Mouse (Mus musculus) CH12.LX (cell line): Measurements from ENCODE around the gene Islr. TPM values are rescaled to one million over a fixed set of nuclear protein-coding genes. Genes with fewer than 3 reads are reported as not detected.

Source experiments
- polyA plus RNA-seq: library from polyadenylated mRNA; unstranded; fragments of >175 nt; gene quantifications from 2 replicates; pipeline ENCODE4 v1.2.1, GENCODE M21; 2012; ENCODE audit warnings: low read depth; ENCODE audit not compliant: insufficient read length
- total RNA-seq, 2 experiments: library from RNA; depleted of rRNA; stranded (reverse); fragments of 300-350 nt in 1 of 2; fragments of >200 nt in 1 of 2; gene quantifications; 2 replicates each; pipeline ENCODE4 v1.2.3; 2012 to 2014

Gene Islr
- total and polyA plus RNA-seq, 3 experiments = not detected

Other genes starting within 250 kb of the Islr start
- gene Cyp11a1, start 197.9 kb downstream of the Islr start, total RNA-seq (2012; rRNA removed) = 2.6 and 4.6 TPM in 2 replicates
- 8.3 and 9.0 TPM in 2 replicates for gene Cyp11a1, start 197.9 kb downstream of the Islr start, total RNA-seq (2014; rRNA removed)
- gene Cyp11a1, start 197.9 kb downstream of the Islr start, polyA plus RNA-seq = 12.1 and 12.8 TPM in 2 replicates
- gene Stra6, start 140.5 kb downstream of the Islr start, total RNA-seq (2012; rRNA removed) = 0.08 TPM in 1 of 2 replicates, not detected in the other
- 0.08 TPM in 1 of 2 replicates, not detected in the other for gene Stra6, start 140.5 kb downstream of the Islr start, total RNA-seq (2014; rRNA removed)
- 0.08 and 0.09 TPM in 2 replicates for gene Stra6, start 140.5 kb downstream of the Islr start, polyA plus RNA-seq
- not detected in 2 replicates for gene Ccdc33, start 85.5 kb downstream of the Islr start, total RNA-seq (2012; rRNA removed)
- 0.21 TPM in 1 of 2 replicates, not detected in the other for gene Ccdc33, start 85.5 kb downstream of the Islr start, total RNA-seq (2014; rRNA removed)
- gene Ccdc33, start 85.5 kb downstream of the Islr start, polyA plus RNA-seq = 0.27 and 1.0 TPM in 2 replicates
- not detected in 2 replicates for gene Islr2, start within 50 bp of the Islr start, total RNA-seq (2012; rRNA removed)
- gene Islr2, start within 50 bp of the Islr start, total RNA-seq (2014; rRNA removed) = not detected in 2 replicates
- 0.35 TPM in 1 of 2 replicates, not detected in the other for gene Islr2, start within 50 bp of the Islr start, polyA plus RNA-seq
- 21.2 and 26.6 TPM in 2 replicates for gene Pml, start 45.5 kb upstream of the Islr start, total RNA-seq (2012; rRNA removed)
- 6.4 and 8.3 TPM in 2 replicates for gene Pml, start 45.5 kb upstream of the Islr start, total RNA-seq (2014; rRNA removed)
- gene Pml, start 45.5 kb upstream of the Islr start, polyA plus RNA-seq = 54.1 and 56.9 TPM in 2 replicates
- 40.7 and 41.1 TPM in 2 replicates for gene Stoml1, start 48.9 kb upstream of the Islr start, total RNA-seq (2012; rRNA removed)
- 35.3 and 35.4 TPM in 2 replicates for gene Stoml1, start 48.9 kb upstream of the Islr start, total RNA-seq (2014; rRNA removed)
- gene Stoml1, start 48.9 kb upstream of the Islr start, polyA plus RNA-seq = 34.0 and 35.4 TPM in 2 replicates
- not detected in 2 replicates for gene Loxl1, start 108.9 kb upstream of the Islr start, total RNA-seq (2012; rRNA removed)
- not detected in 2 replicates for gene Loxl1, start 108.9 kb upstream of the Islr start, total RNA-seq (2014; rRNA removed)
- gene Loxl1, start 108.9 kb upstream of the Islr start, polyA plus RNA-seq = not detected in 2 replicates
- gene Tbc1d21, start 166.1 kb upstream of the Islr start, total RNA-seq (2012; rRNA removed) = not detected in 2 replicates
- gene Tbc1d21, start 166.1 kb upstream of the Islr start, total RNA-seq (2014; rRNA removed) = not detected in 2 replicates
- 4.5 and 4.6 TPM in 2 replicates for gene Tbc1d21, start 166.1 kb upstream of the Islr start, polyA plus RNA-seq